Mouse (Mus musculus): Measurements from ENCODE around the gene Tmem201.
"Not testable (repeated sequence)": the region's sequence is repeated elsewhere in the genome, so short reads cannot be mapped to it uniquely, and the experiment has no call there.

Gene Tmem201

GRCm38 (mm10) chr4:149737383-149738324 is at the start of gene Tmem201:
Gene Tmem201 (minus strand): TSS chr4:149738044.
- in situ Hi-C loops (cut with MboI, MseI), result no loop called here

DNA sequence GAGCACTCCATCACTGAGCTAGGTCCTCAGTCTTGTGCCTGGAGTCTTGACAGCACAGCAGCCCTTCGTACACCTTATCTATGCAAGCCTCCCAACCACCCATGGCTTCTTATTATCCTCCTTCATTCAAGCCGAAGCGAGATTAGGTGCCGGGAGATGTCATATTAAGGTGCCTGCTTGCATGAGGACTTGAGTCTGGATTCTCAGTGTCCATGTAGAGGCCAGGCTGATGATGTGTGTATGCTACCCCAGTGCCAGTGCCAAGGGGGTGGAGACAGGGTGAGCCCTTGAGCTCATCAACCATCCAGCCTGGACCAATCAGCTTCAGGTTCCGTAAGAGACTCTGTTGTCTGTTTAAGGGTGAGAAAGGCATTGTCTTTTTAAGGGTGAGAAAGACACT is 47.1 kb upstream of the Tmem201 start:
- in situ Hi-C loops (cut with MboI, MseI), result no loop called here

GRCm38 (mm10) chr4:149784371-149784770 is 46.5 kb upstream of the Tmem201 start:
- in situ Hi-C loops (cut with MboI, MseI), result no loop called here

DNA sequence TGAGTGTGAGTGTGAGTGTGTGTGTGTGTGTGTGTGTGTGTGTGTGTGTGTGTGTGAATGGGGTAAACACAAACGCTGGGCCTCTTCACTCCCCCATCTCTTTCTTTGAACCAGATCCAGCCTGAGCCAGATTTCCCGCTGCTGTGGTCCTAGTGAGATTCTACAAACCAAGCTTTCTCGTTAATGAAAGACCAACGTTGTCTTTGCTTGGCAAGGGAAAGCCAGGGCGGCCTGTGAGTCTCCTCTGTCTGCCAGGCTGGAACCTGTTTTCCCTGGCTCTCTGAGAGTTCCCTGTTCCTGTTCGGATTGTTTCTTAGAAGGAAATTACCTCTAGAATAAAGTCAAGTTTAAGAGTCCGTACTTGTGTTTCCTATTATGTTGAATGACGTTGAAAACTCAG is 45.1 kb upstream of the Tmem201 start:
- in situ Hi-C loops (cut with MboI, MseI), result no loop called here

GRCm38 (mm10) chr4:149780565-149781356 is 42.9 kb upstream of the Tmem201 start:
- in situ Hi-C loops (cut with MboI, MseI), result no loop called here

- in situ Hi-C loops (cut with MboI, MseI), result no loop called here
These were observed 42.1 kb upstream of the Tmem201 start for GRCm38 (mm10) chr4:149779966-149780365.

GRCm38 (mm10) chr4:149777126-149777525 is 39.3 kb upstream of the Tmem201 start:
- in situ Hi-C loops (cut with MboI, MseI), result no loop called here

- in situ Hi-C loops (cut with MboI, MseI), result no loop called here
These were observed 38.0 kb upstream of the Tmem201 start for GRCm38 (mm10) chr4:149775760-149776362.

DNA sequence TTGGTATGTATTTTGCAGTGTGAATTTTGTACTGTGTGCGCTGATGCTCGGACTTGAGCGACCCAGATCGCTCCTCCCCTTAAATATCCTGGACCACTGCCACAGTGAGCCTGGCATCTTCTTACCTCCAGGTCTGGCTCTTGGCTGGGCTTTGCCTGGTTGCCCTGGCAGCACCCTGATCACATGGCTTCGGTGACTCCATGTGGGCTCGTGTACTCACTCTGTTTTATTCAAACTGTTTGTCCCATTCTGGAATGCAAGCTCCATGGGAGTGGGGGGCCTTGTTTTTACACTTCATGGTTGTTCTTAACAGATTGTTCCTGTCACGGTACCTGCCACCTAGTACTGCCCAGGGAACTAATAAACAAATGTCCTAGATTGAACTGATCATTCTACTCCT is 37.5 kb upstream of the Tmem201 start:
- in situ Hi-C loops (cut with MboI, MseI), result no loop called here

DNA sequence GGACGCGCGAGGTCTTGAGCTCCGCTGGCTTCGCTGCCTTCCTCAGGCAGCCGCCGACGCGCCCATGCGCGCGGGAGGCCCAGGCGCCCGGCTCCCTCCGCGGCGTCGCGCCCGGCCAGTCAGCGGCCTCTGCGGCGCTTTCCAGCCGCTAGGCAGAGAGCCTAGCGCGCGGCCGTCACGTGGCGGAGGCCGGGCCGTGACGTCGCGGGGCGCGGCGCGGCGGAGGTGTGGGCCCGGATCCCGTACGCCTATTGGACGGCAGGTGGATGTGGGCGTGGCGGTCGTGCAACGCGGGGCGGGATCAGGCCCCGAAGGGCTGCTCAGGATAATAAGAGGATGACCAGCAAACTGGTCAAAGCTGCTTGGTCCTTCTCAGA is 36.2 kb upstream of the Tmem201 start, which contains the start of gene Slc25a33:
Gene Slc25a33 (minus strand): TSS at position 184 of the 377 bp plus-strand sequence.
- in situ Hi-C loops (cut with MboI, MseI), result no loop called here

DNA sequence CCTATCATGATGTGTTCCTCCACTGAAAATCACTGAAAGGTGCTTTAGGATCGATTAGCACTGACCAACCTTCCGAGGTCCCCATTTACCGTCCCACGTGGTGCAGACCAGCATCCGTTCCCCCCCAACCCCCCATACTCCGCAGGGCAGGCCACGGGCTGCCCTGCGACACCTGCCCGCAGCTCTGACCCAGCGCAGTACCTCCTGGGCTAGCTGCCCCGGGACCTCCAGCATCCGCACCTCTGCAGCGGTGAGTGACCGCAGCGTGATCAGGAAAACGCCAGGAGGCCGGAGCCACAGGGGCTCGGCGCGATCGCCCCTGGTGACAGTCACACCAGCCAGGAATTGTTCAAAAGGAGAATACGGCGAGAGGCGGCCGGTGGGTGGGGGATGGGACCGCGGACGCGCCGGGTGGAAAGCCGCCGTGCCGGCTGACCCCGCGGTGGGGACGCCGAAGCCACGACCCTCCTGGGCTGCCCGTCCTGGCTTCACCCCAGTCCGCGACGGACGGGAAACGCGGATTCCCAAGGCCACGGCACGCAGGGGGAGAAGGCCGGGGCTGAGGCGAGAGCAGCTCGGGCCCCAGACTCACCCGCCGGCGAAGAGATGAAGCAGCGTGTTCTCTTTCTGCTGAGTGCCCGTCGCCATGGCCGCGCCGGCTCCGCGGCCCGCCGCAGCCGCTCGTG is 35.7 kb upstream of the Tmem201 start:
- in situ Hi-C loops (cut with MboI, MseI), result no loop called here

DNA sequence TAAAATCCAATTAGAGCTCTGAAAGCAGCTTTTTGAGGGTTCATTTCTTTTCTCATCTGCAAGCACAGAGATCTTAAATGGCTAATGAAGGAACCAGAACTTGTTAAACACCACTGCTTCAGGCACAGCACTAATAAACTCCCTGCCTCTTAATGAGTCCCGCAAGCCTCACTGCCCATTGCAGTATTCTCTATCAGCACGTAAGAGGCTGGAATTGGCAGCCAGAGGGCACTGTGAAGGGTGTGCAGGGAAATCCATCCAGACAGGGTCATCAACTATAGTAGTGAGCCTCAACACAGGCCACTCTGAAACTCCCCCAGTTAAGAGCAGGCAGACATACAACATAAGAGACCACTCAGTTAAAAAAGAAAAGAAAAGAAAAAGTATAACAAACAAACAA is 34.5 kb upstream of the Tmem201 start:
- in situ Hi-C loops (cut with MboI, MseI), result no loop called here

- in situ Hi-C loops (cut with MboI, MseI), result no loop called here
These were observed 27.4 kb upstream of the Tmem201 start for GRCm38 (mm10) chr4:149765201-149765600.

DNA sequence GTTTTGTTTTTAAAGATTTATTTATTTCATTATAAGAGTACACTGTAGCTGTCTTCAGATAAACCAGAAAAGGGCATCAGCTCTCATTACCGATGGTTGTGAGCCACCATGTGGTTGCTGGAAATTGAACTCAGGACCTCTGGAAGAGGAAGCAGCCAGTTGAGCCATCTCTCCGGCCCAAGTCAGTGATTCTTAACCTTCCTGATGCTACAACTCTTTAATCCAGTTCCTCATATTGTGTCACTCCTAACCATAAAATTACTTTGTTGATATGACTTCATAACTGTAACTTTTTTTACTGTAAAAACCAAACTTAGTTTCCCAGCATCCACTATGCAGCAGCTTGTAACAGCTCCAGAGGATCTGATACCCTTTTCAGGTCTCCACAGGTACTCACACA is 25.5 kb upstream of the Tmem201 start:
- in situ Hi-C loops (cut with MboI, MseI), result no loop called here

DNA sequence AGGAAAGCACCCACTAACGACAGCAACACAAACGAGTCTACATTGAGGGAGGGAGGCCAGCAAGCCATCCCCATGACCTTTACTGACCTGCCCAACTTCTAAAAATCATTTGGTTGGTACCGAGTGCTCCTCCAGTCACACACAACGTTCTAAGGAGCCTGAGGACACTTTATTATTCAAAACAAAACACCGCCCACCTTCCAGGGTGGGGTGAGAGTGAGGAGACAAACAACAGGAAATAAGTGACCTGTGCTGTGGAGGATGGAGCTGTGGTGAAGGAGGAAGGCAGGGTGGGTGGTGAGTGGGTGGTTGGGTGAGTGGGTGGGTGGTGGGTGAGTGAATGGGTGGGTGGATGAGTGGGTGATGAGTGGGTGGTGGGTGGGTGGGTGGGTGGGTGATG is 21.7 kb upstream of the Tmem201 start:
- in situ Hi-C loops (cut with MboI, MseI), result no loop called here

GRCm38 (mm10) chr4:149758423-149758822 is 20.6 kb upstream of the Tmem201 start:
- in situ Hi-C loops (cut with MboI, MseI), result no loop called here

DNA sequence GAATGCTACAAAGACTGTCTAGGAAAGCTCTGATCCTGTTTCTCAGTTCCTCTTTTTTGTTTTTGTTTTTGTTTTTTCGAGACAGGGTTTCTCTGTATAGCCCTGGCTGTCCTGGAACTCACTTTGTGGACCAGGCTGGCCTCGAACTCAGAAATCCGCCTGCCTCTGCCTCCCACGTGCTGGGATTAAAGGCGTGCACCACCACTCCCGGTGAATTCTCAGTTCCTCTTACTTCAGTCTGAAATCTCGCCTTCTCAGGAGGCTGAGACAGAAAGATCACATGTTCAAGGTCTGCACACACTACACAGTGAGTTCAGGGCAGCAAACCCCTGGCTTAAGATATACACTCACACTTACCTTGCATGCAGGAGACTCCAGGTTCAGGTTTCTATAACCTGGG is 18.7 kb upstream of the Tmem201 start:
- in situ Hi-C loops (cut with MboI, MseI), result not testable (repeated sequence)

- in situ Hi-C loops (cut with MboI, MseI), result no loop called here
These were observed 15.0 kb upstream of the Tmem201 start for GRCm38 (mm10) chr4:149752836-149753235.

- in situ Hi-C loops (cut with MboI, MseI), result no loop called here
These were observed 14.4 kb upstream of the Tmem201 start for GRCm38 (mm10) chr4:149752124-149752799.

- in situ Hi-C loops (cut with MboI, MseI), result no loop called here
These were observed 12.8 kb upstream of the Tmem201 start for GRCm38 (mm10) chr4:149750671-149751070.

DNA sequence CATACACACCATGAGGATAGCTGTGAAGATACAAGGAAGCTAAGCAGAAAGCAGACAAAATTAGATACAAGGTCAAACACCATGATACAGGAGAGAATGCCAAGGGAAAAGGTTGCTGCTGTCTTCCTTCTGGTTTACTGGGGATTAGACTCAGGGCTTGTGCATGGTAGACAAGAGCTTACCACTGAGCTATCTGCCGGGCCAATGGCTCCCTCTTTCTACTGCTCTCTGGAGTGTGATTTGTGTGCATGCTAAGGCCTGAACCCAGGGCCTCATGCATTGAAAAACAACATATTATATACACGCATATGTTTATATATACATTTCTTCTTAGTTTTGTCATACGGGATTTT is 11.8 kb upstream of the Tmem201 start:
- in situ Hi-C loops (cut with MboI, MseI), result not testable (repeated sequence)
